Mouse (Mus musculus): Measurements from ENCODE around the gene Cdc14b.
"Not testable (repeated sequence)": the region's sequence is repeated elsewhere in the genome, so short reads cannot be mapped to it uniquely, and the experiment has no call there.

The Cdc14b gene

DNA sequence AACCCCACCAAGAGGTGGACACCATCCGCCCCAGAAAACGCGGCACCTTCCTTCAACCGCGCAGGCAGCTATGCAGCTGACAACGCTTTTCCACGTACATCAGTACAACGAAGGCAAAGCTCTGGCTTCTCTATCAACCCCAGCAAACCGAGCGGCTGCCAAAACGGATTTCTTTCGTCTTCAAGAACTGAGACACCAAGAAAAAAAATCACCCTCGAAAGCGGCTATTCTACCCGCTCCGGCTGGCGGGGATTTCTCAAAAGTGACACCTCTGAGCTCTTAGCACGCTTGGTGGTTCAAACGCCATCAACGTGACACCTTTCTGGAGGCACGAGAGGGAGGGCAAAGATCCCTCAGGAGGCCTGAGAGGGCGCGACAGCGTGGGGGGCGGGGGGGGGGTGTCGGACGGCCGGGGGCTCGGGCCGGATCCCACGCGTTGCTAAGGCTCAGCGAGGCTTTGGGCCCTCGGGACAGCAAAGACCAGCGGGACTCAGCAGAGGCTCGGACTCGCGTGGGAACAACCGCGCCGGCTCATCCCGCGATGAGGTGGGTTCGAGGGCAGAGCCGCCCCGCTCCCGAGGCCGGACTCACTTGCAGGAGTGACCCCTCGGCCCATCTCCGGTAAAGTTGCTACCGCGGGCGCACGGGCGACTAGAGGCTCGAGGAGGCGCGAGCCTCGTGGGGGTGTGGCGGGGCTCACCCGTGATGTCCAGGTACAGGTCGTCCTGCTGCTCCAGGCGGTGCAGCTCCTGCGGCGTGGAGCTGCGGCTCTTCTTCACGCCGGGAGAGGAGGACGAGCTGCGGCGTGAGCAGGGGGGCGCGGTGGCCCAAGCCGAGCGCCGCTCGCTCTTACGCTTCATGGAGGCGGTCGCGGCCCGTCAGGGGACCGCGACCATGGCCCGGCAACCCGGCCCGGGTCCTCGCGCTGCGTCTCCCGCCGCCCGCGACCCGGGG is 922 bp downstream of the Cdc14b start:
- peak in 1 of 2 experiments; percentile 66 for DNase-seq (ENCODE audit: low spot score in 2 of 2)

DNA sequence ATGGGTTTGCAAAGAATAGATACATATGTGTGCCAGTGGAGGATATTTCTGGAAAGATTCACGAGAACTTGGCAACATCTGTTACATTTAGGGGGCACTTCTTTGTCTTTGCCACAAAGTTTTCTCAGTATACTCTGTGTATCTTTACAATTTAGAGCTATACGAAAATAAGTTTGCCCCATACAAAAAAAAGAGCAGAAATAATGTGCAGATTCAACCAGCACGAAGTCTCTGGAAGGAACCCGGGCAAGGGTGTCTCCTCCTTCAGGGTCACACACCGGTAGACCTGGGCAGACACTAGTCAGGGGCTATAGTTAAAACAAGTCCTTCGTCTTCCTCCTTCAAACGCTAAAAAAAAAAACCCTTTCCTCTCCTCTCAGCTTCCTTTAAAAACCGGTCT is 1.7 kb downstream of the Cdc14b start:
- DNase-seq (ENCODE audit: low spot score in 2 of 2), result no peak

DNA sequence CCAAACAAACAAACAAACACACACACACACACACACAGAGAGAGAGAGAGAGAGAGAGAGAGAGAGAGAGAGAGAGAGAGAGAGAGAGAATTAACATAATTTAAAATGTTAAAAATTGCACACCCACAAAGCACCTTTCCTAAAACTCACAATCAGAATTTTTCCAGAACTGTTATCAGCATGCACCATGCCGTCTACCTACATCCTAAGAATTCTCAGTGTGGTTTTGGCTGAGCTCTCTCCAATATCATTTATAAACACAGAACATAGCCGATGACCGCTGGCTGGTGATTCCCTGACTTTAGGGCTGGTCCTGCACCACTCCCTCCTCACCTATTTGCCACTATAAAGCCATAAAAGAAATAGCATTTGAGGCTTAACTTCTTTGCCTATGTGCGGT is 6.7 kb downstream of the Cdc14b start:
- no peak for DNase-seq (ENCODE audit: low spot score in 2 of 2)

DNA sequence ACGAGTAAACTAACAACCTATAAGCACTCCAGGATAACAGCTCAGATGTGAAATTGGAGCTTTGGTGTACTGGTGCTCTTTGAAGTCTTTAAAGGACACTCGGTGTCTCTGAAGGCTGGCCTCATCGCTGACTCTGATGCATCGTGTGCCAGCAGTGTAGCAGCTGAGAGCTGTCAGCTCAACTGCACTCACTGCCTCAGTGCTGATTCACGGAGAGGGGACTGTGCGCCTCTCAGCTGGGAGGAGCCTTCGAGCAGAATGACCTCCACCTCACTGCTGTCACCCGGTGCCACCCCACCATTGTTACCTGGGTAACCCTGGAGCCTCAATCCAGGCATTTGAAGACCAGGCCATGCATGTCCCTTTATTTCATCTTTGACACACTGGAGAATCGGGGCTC is 7.9 kb downstream of the Cdc14b start:
- no peak for DNase-seq (ENCODE audit: low spot score in 2 of 2)

DNA sequence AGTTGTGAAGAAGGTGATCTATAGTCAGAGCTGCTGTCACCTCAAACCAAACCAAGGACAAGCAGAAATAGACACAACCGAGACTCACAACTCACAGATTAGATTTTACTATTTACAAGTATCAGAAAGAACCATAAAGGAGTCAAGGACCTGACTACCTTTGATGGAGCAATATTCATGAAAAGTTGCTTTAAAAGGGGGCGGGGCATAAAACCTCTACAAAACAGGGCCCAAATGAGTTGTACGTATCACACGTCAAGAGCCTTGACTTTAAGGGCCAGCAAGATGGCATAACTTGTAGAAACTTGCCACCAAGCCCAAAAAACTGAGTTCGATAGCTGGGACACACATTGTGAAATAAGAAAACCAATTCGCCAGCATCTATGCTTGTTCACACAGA is 10.5 kb downstream of the Cdc14b start:
- no peak for DNase-seq (ENCODE audit: low spot score in 2 of 2)

DNA sequence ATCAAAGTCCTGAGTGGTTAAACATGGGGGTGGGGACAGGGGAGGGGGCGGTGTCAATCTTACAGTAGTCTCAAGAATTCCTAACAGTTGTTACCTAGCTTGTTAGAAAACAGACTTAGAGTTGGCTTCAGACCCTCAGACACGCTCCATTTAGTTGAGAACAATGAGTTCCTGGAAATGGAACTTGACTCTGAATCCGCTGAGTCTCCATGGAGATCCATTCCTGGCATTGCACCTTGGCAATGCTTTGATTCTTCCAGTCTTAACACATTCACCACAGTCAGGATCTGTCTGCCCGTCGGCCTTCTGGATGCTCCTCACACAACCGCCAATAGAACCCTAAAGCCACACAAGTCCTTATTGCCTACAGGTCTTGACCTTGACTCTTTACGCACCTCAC is 15.2 kb downstream of the Cdc14b start:
- no peak for DNase-seq (ENCODE audit: low spot score in 2 of 2)

DNA sequence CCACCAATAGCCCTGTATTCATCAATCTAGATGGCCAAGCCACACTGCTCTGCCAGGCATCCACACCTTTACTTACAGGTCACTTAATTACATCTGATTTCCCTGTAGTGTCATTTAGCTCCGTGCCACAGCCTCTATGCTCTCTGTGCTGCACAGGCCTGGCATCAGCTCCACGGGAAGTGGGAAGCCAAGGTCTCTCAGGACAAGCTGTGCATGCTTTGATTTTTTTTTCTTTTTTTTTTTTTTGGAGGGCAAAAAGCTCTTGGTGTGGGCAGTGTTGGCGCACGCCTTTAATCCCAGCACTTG is 16.6 kb downstream of the Cdc14b start:
- no peak for DNase-seq (ENCODE audit: low spot score in 2 of 2)

DNA sequence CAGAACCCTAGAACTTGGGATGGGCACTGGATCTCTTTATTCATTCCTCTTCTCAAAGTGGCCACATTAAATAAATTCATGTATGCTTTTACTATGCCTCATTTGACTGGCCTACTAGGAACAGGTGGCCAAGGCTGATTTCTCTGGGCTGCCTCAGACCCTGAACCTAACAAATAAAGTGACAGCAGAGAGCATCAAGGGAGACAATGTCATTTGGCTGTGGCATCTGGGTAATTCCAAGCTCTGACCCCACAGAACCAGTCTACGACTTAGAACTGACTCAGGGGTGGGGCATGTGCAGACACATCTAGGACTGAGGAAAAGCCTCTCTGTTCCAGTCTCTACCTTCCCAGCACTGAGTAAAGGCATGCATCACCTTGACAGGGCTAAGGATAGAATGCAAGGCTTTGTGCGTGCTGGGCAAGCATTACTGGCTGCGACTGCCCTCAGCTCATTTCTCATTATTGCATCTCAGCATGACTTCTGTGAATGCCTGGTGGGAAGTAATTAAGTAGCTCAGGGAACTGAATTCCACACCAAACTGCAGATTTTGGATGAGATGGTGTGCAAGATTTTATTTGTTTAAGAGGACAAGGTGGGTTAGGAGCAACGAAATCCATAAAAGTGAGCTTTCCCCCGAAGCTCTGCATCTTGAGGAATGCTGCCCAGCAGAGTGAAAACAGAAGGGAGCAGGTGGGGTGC is 17.1 kb downstream of the Cdc14b start:
- DNase-seq (ENCODE audit: low spot score in 2 of 2), result no peak

DNA sequence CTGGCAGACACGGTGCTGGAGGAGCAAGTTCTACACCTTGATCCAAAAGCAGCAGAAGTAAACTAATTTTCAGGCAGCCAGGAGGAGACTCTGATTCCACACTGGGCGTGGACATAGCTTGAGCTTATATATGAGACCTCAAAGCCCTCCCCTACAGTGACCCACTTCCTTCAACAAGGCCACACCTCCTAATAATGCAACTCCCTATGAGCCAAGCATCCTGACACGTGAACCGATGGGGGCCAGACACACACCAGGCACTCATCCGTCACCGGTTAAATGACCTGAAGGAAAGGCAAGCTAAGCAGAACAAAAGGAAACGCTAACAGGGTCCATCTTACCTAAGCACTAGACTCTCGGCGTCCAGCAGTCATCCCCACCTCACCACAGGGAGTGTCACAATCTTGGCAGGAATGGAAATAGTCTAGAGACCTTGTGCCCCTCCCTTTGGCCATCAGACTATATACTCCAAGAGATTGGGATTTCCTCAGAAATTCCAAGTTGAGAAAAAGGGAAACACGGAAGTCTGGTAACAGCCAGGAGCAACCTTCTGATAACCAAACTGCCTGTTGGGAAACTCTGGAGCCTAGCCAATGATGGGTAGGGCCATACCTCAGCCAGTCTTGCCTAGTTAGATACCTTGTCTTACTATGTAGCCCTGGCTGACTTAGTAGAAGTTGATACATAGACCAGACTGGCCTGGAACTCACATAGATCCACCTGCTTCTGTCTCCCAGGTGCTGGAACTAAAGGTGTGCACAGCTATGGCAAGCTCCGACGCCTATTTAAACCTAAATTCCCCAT is 17.9 kb downstream of the Cdc14b start:
- DNase-seq (ENCODE audit: low spot score in 2 of 2), result no peak

DNA sequence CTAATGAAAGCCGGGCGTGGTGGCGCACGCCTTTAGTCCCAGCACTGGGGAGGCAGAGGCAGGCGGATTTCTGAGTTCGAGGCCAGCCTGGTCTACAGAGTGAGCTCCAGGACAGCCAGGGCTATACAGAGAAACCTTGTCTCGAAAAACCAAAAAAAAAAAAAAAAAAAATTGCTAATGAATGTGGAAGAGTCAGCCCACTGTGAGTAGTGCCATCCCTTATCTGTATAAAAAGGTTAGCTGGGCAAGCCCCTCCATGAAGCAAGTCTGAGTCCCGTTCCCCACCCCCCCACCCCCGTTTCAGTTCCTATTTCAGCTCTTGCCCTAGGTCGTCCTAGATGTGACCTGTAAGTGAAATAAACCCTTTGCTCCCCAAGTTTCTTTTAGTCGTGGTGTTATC is 20.9 kb downstream of the Cdc14b start:
- not testable (repeated sequence) for DNase-seq (ENCODE audit: low spot score in 2 of 2)

DNA sequence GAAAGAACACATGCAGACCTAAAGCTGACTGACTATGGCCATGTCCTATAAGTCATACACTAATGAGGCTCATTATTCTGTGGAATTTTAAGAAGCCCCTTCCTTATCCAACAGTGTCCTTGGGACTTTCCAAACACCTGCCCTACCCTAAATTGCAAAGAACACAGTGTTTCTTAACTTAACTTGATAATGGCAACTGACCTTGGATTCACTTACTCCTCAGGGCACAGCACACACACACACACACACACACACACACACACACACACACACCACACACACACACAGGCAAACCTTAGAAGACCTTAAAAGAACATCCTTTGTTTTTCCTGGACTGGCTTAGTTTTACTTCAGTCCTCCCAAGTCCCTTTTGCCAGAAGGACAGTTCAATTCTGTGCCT is 21.4 kb downstream of the Cdc14b start:
- DNase-seq (ENCODE audit: low spot score in 2 of 2), result no peak

DNA sequence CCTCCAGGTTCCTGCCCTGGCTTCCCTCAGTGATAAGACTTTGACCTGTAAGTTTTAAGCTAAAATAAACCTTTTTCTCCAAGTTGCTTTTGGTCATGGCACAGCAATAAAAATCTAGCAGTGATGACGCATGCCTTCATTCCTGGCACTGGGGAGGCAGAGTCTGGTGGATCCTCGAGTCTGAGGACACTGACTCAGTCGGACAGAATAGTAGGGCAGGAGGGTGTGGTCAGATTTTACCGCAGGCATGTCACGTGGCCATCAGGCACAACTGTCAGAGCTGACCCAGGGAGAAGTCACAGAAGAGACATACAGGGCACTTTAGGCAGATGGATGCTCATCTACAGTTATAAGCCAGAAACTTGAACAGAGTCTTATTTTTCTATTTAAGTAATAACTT is 22.9 kb downstream of the Cdc14b start:
- no peak for DNase-seq (ENCODE audit: low spot score in 2 of 2)

DNA sequence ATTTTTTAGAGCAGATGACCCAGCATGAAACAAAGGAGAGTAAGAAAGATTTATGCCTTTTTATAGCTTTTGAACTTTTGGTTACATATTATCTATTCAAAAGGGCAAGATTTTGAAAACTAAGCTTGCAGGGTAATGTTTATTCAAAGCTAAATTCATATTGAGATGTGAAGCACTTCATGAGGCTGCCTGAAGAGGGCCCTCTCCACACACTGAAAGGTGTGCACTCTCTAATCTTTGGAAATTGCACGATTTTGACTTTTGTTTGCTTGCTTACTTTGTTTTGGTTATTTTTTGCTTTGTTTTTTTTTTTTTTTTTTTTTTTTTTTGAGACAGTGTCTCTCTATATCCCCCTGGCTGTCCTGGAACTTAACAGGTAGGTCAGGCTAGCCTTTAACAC is 24.7 kb downstream of the Cdc14b start:
- peak in 1 of 2 experiments; percentile 24 for DNase-seq (ENCODE audit: low spot score in 2 of 2)

DNA sequence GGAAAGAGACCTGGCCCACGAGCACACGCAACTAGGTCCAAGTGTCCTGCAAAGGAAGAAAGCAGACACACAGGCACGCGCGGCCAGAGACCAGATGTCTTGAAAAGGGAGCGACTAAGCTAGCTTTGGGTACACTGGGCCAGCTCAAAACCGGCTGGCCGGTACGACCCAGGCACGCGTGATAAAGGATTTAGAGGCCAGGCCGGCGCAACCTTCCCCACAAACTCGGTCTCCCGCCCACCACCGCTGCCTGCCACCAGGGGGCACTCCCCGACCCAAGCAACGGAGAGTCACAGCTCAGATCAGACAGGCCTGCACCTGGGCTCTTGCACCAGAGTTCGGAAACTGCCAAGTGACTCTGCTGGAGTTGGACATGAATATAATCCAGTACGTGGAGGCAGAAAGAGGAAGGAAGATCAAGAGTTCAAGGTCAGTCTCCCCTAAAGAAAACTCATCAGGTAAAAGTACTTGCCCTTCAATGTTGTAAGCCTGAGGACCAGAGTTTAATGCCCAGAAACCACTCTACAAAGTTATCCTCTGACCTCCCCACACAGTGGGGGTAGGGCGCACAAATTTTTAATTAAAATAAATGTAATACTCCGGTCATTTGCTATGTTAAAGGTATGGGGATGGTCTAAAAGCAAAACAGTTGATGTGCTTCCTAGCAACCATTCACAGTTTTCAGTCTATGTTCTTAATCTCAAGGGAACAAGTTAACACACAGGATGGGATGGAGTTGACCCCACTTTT is 26.1 kb downstream of the Cdc14b start:
- DNase-seq (ENCODE audit: low spot score in 2 of 2), result peak; percentile 89 to 97

DNA sequence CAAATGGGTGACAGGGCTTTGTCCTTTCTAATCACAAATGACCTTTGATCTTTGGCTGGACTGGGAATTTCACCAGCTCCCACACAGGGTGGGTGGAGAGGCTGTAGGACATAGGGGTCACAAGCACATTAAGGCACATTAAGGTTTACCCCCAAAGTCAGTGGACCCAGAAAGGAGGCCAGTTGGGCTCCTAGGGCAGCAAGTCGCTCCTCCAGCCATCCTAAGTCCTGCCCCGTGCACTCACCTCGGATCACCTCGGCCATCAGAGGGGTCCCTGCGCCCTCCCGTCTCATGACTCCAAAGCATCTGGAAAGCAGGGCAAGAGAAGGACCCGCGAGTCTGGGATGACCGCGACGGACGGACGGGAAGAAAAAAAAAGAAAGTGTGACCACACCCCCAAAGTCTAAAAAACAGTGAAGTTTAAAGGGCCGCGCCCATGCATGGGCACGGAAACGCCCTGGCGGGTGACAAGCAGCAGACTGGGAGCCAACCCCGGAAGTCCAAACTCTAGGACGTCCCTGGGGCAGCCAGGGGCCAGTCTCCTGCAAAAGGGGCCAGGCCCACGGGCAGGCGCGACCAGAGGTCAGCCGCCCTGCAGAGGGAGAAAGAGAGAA is 26.8 kb downstream of the Cdc14b start:
- peak; percentile 68 to 83 for DNase-seq (ENCODE audit: low spot score in 2 of 2)

DNA sequence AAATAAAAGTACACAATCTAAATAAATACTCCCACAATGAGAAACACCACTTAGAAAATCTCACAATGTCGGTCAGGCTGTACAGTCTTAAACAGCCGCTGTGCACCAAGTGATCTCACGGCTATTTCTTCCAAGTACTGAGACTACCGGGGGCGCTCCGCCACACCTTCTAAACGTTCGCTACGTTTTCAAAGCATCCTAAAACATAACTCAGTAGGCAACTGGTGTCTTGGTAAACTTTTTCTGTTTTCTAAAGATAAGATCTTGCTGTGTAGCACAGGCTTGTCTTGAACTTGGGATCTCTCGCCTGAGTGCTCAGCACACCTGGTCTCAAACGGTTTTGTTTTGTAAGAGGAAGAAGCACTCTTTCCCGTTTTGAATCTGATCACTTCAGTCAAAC is 29.0 kb downstream of the Cdc14b start:
- no peak for DNase-seq (ENCODE audit: low spot score in 2 of 2)

DNA sequence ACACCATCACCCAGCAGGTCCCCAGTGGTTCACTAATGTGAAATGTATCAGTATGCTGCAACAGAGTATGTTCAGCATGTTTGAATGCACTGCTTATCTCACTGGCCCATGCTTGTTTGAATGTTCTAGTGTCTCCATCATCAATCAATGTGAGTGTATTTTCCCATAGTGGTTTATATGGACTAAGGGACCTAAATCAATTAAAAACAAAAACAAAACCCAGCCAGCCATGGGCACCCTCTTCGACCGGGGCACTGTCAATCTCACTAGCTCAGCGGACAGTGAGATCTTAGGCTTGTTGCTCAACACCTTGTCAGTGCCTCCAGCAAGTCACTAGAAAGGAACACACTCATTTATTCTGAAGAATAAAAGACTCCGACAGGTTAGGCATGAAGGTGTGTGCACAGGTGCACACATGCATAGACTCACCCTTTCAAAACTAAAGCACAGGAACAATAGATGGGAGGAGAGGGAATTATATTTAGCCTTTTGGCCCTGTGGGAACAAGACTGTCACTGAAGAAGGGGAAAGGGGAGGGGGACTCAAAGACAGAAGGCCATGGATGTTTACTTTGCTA is 30.3 kb downstream of the Cdc14b start:
- no peak for DNase-seq (ENCODE audit: low spot score in 2 of 2)

DNA sequence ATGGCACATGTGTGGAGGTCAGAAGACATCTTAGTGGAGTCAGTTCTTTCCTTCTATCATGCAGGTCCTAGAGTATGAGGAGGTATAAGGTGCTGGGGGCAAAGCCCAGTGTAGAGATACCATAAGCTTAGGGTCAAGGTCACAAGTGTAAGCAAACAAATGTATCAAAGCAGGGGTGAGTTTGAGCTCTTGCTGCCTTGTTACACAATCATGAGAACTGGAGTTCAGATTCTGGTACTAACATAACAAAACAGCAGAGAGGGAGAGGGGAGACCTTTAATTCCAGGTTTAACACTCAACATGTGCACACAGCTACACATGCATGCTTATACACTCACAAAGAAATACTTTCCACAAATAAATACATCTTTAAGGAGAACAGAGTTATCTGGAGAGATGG is 32.4 kb downstream of the Cdc14b start:
- no peak for DNase-seq (ENCODE audit: low spot score in 2 of 2)

DNA sequence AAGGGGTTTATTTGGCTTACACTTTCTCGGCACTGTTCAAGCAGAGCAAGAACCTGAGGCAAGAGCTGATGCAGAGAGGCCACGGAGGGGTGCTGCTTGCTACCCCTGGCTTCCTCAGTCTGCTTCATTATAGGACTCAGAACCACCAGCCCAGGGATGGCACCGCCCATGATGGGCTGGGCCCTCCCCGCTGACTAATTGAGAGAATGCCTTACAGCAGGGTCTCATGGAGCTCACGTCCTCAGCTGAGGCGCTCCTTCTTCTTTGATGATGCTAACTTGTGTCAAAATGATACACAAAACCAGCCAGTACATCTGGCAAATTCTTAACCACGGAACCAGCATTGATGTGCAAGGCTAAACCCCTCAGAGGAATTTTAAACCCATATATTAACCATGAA is 34.5 kb downstream of the Cdc14b start:
- no peak for DNase-seq (ENCODE audit: low spot score in 2 of 2)

DNA sequence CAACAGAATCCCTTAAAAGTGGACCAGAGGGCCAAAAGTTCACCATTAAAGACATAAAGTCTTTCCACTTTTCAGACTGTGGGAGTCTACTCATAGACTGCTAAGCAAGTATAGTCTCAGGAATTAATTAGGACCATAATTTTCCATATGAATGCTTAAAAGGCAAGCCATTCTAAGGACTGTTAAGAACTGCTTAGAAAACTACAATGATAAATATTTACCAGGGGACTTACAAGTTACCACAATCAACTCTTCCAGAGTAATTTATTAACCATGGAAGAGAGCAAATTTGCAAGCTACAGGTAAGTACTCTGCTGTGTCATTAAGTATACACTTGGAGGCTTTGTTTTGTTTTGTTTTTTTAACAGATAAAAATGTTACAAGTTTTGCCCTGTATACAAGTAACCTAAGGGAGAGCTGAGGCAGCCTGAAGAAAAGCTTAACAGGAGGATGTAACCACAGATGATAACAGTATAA is 37.4 kb downstream of the Cdc14b start:
- no peak for DNase-seq (ENCODE audit: low spot score in 2 of 2)
